Mouse (Mus musculus) macrophage (primary cell): ENCODE measurements around the gene Lpin2. TPM values are rescaled to one million over a fixed set of nuclear protein-coding genes. Genes with fewer than 3 reads are reported as not detected.

Experiments used
- H3K27ac ChIP-seq: fragments of 350-480 bp; formaldehyde crosslinking; 2 replicates; pipeline ENCODE4 v1.9.0; 2021
- H3K36me3 ChIP-seq: fragments of 350-480 bp; formaldehyde crosslinking; 2 replicates; pipeline ENCODE4 v1.9.0; 2021; ENCODE audit errors: inconsistent target
- H3K4me3 ChIP-seq: fragments of 350-480 bp; formaldehyde crosslinking; 2 replicates; pipeline ENCODE4 v1.9.0; 2021; ENCODE audit errors: inconsistent target
- H3K79me2 ChIP-seq: fragments of 350-480 bp; formaldehyde crosslinking; 2 replicates; pipeline ENCODE4 v1.9.0; 2021; ENCODE audit errors: inconsistent target
- WGBS: methylation state at CpG from one replicate; pipeline ENCODE4 v1.1.7; 2026; ENCODE audit warnings: inconsistent platforms; ENCODE audit not compliant: missing documents; 5-methylcytosine and 5-hydroxymethylcytosine counted together
- polyA plus RNA-seq: library from polyadenylated mRNA; stranded (reverse); fragments of 250-400 nt; gene quantifications from 3 replicates; pipeline ENCODE4 v1.2.4, GENCODE M21; 2018; ENCODE audit warnings: inconsistent platforms

Lpin2 gene
- polyA plus RNA-seq, 1 experiment from 2014 or later: 42.3 TPM

GRCm38 (mm10) chr17:71288808-71289548 lies 106.6 kb downstream of the Lpin2 start:
- WGBS: 94% methylated on average over 10 of the region's 10 CpGs
- H3K36me3 ChIP-seq: no peaks in the 10 kb centered on the region
- no peak overlapping the region for H3K4me3 ChIP-seq
- H3K27ac ChIP-seq: peak overlapping the region; percentile 80
- H3K79me2 ChIP-seq: peaks cover 94% of the 10 kb centered on the region

GRCm38 (mm10) chr17:71289572-71290176 lies 107.3 kb downstream of the Lpin2 start:
- H3K4me3 ChIP-seq: no peak overlapping the region
- 99% methylated on average over 6 of the region's 6 CpGs for WGBS
- no peaks in the 10 kb centered on the region for H3K36me3 ChIP-seq
- no peak overlapping the region for H3K27ac ChIP-seq
- H3K79me2 ChIP-seq: peaks cover 92% of the 10 kb centered on the region

DNA sequence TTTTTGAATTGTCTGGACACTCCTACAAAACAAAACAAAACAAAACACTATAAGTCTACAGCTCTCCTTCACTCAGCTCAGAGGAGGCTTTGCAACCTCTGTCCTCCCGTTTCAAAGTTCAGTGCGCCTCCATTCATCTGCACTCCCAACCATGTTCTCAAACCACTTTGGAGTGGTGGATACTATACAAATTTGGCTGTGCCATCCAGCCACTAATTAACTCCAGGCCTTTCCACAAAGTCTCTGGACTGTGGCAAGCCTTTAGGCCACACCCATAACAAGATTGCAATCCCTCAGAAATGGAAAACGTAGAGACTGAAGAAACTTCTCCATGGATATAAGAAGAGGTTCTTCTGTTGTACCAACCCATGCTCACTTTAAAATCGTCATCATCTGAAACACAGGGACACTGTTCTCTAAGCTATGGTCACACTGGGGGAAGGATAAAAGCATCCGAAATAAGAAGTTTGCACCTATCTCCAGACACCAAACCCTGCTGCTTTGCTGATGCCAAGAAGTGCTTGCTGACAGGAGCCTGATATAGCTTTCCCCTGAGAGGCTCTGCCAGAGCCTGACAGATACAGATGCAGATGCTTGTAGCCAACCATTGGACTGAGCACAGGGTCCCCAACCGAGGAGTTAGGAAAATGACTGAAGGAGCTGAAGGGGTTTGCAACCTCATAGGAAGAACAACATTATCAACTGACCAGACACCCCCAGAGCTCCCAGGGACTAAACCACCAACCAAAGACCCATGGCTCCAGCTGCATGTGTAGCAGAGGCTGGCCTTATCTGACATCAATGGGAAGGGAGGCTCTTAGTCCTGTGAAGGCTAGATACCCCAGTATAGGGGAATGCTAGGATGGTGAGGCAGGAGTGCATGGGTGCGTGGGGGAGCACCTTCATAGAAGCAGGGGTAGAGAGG lies 108.4 kb downstream of the Lpin2 start:
- H3K79me2 ChIP-seq: peaks cover 91% of the 10 kb centered on the region
- no peaks in the 10 kb centered on the region for H3K36me3 ChIP-seq
- no peak overlapping the region for H3K4me3 ChIP-seq
- 89% methylated on average over 7 of the region's 7 CpGs for WGBS
- no peak overlapping the region for H3K27ac ChIP-seq

DNA sequence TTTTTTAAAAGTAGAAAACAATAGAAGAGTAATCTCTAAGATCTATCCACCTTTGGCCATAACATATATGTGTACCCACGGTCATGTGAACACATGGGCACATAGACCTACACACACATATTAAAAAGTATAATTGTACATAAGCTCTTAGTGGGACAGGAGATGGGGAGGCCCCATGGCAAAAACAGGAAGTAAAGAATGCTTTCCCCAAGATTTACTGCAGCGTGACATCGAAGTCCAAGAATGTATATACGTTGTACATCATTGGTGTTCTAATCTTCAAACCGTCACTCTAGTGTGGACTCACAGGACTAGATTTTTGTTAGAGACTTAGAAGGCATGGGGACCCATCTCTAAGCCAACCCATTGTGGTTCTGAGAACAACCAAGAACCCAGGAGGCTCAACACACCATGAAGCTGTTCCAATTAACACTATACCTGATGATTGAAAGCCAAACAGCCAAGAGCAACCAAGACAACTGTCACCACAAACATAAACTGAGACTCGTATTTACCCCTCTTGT lies 109.6 kb downstream of the Lpin2 start:
- Histone ChIP-seq H3K4me3 (no peak overlapping the region), H3K79me2 (peaks cover 91% of the 10 kb centered on the region), H3K27ac (no peak overlapping the region), H3K36me3 (no peaks in the 10 kb centered on the region)
- WGBS: 63% methylated on average over 6 of the region's 6 CpGs

- no peak overlapping the region for H3K4me3 ChIP-seq
- no peaks in the 10 kb centered on the region for H3K36me3 ChIP-seq
- 98% methylated on average over 4 of the region's 4 CpGs for WGBS
- H3K27ac ChIP-seq: no peak overlapping the region
- peaks cover 92% of the 10 kb centered on the region for H3K79me2 ChIP-seq
Observed at GRCm38 (mm10) chr17:71292897-71293296, 110.5 kb downstream of the Lpin2 start.

- Histone ChIP-seq H3K36me3 (no peaks in the 10 kb centered on the region), H3K27ac (0 out of 2 replicates have a peak overlapping the region, but pooled peaks have one; percentile 13), H3K79me2 (peaks cover 96% of the 10 kb centered on the region), H3K4me3 (no peak overlapping the region)
- WGBS: 24% methylated on average over 3 of the region's 3 CpGs
Observed at GRCm38 (mm10) chr17:71294570-71294969, 112.2 kb downstream of the Lpin2 start.

Other genes with a start within 250 kb of the Lpin2 start
- 0.82 to 2.0 TPM (median 1.5 TPM) in 3 replicates for gene Myom1, start 179.9 kb upstream of the Lpin2 start, polyA plus RNA-seq
- 198 to 502 TPM (median 243 TPM) in 3 replicates for gene Myl12a, start 179.7 kb upstream of the Lpin2 start, polyA plus RNA-seq
- 41.3 to 106 TPM (median 76.2 TPM) in 3 replicates for gene Emilin2, start 129.4 kb downstream of the Lpin2 start, polyA plus RNA-seq